Mouse (Mus musculus): ENCODE results near the gene Mlf1. TPM values are rescaled to one million over a fixed set of nuclear protein-coding genes. Genes with fewer than 3 reads are reported as not detected.

Gene Mlf1
- 171 TPM for polyA plus RNA-seq (2014; fragmentation: Illumina TruSeq; extraction: RNeasy Lipid Tissue Mini Kit (QIAGEN cat#74804))

GRCm38 (mm10) chr3:67373872-67374271 lies at the start of gene Mlf1:
Mlf1 (plus strand) TSS chr3:67374097.

DNA sequence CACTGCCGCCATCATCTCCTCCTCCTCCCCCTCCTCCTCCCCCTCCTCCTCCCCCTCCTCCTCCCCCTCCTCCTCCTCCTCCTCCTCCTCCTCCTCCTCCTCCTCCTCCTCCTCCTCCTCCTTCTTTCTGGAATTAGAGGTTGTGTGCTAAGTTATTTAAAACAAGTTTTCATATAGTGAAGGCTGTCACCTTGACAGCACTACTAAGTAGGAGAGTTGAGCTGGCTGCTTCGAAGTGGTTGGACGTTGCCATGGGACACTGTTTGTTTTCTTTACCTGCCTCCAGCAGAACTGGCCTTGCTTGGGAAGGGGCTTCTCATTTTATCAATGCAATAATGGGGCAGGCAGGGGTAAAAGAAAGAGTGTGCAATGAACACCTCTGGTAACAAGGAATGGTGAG lies 1.2 kb downstream of the Mlf1 start, which contains the start of gene Gm17402:
Gene Gm17402 (minus strand): TSS at position 101 of the 400 bp plus-strand sequence.

DNA sequence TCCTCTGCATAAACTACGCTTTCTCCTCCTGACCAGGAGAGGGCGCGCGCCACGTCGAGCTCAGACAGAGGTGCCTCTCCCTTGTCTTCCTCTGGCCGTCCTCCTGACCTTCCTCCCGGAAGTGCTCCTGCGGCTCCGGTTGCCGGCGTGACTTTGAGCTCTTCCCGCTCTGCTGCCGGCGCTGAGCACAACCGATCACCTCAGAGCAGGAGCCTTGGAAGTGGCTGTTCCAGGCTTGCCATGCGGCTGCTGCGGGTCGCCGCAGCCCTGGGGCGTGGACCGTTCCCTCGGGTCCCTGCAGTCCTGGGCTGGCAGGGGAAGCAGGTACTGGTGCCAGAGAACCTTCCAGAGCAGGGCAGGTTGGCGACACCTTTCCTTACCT lies 56.1 kb downstream of the Mlf1 start, which contains the start of gene Gfm1:
Gene Gfm1 (plus strand): TSS at position 98 of the 382 bp plus-strand sequence.

Other genes starting within 250 kb of the Mlf1 start
- not detected for gene Gm17402, start 1.1 kb downstream of the Mlf1 start, polyA plus RNA-seq (2014; fragmentation: Illumina TruSeq; extraction: RNeasy Lipid Tissue Mini Kit (QIAGEN cat#74804))
- 64.5 TPM for gene Gfm1, start 56.0 kb downstream of the Mlf1 start, polyA plus RNA-seq (2014; fragmentation: Illumina TruSeq; extraction: RNeasy Lipid Tissue Mini Kit (QIAGEN cat#74804))
- gene Lxn, start 89.8 kb downstream of the Mlf1 start, polyA plus RNA-seq (2014; fragmentation: Illumina TruSeq; extraction: RNeasy Lipid Tissue Mini Kit (QIAGEN cat#74804)): 35.4 TPM
- gene Rarres1, start 141.4 kb downstream of the Mlf1 start, polyA plus RNA-seq (2014; fragmentation: Illumina TruSeq; extraction: RNeasy Lipid Tissue Mini Kit (QIAGEN cat#74804)): not detected
- gene Mfsd1, start 208.6 kb downstream of the Mlf1 start, polyA plus RNA-seq (2014; fragmentation: Illumina TruSeq; extraction: RNeasy Lipid Tissue Mini Kit (QIAGEN cat#74804)): 194 TPM